Mouse (Mus musculus): ENCODE data around the gene Mllt6. TPM values are rescaled to one million over a fixed set of nuclear protein-coding genes. Genes with fewer than 3 reads are reported as not detected.
"Not testable (repeated sequence)": the region's sequence is repeated elsewhere in the genome, so short reads cannot be mapped to it uniquely, and the experiment has no call there.

The Mllt6 gene
- polyA plus RNA-seq, 1 experiment from 2014 or later: 0.21 TPM

DNA sequence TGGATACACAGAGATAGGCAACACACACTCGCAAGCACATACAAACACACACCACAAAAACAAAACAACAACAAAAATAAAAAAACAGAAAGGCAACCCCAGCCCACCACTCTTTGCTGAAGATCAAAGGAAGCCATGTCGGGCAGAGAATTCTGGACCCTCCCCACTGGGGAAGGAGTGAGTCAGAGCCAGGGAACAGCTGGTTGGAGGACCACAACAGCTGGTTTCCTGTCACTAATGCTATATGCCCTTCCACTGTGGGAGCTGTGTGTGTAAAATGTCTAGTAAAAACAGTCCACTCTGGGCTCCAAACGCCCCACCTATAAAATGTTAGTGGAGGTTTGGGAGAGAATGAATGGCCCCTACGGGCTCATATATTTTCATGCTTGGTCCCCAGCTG is 58.1 kb downstream of the Mllt6 start:
- no peak overlapping the region for H3K4me3 ChIP-seq (ENCODE audit: low read depth, low read length)
- H3K4me1 ChIP-seq (ENCODE audit: control insufficient read depth, low read depth, low read length): no peaks in the 10 kb centered on the region; the same call in 1 of the 2 replicates
- WGBS (ENCODE audit: insufficient replicate concordance): 71% methylated on average over 4 of the region's 4 CpGs
- H3K4me2 ChIP-seq (ENCODE audit: low read depth, low read length): no peak overlapping the region
- H3K9ac ChIP-seq (ENCODE audit: low read depth, low read length): no peak overlapping the region
- H3K9me3 ChIP-seq (replicated peaks; ENCODE audit: control insufficient read depth, low read length): no peaks in the 10 kb centered on the region
- no peaks in the 10 kb centered on the region for H3K27me3 ChIP-seq (ENCODE audit: control insufficient read depth, insufficient read depth, low read depth, low read length)
- no peak overlapping the region for H3K27ac ChIP-seq (ENCODE audit: low read length)
- no peak for ATAC-seq (ENCODE audit: low read depth)
- peaks cover 28% of the 10 kb centered on the region for H3K36me3 ChIP-seq (ENCODE audit: control insufficient read depth, insufficient read depth)

- peaks cover 28% of the 10 kb centered on the region for H3K36me3 ChIP-seq (ENCODE audit: control insufficient read depth, insufficient read depth)
- H3K4me1 ChIP-seq (ENCODE audit: control insufficient read depth, low read depth, low read length): no peaks in the 10 kb centered on the region; the same call in 1 of the 2 replicates
- H3K9me3 ChIP-seq (replicated peaks; ENCODE audit: control insufficient read depth, low read length): no peaks in the 10 kb centered on the region
- H3K4me2 ChIP-seq (ENCODE audit: low read depth, low read length): no peak overlapping the region
- H3K4me3 ChIP-seq (ENCODE audit: low read depth, low read length): no peak overlapping the region
- 49% methylated on average over 7 of the region's 7 CpGs for WGBS (ENCODE audit: insufficient replicate concordance)
- no peaks in the 10 kb centered on the region for H3K27me3 ChIP-seq (ENCODE audit: control insufficient read depth, insufficient read depth, low read depth, low read length)
- ATAC-seq (ENCODE audit: low read depth): peak; percentile 58; the same call in 1 of the 2 replicates
- no peak overlapping the region for H3K27ac ChIP-seq (ENCODE audit: low read length)
- H3K9ac ChIP-seq (ENCODE audit: low read depth, low read length): no peak overlapping the region
Measured at GRCm38 (mm10) chr11:97723709-97724108, 60.5 kb downstream of the Mllt6 start.

GRCm38 (mm10) chr11:97728311-97728710 is 65.1 kb downstream of the Mllt6 start:
- H3K9ac ChIP-seq (ENCODE audit: low read depth, low read length): no peak overlapping the region
- no peak for ATAC-seq (ENCODE audit: low read depth)
- H3K9me3 ChIP-seq (replicated peaks; ENCODE audit: control insufficient read depth, low read length): no peaks in the 10 kb centered on the region
- H3K4me2 ChIP-seq (ENCODE audit: low read depth, low read length): no peak overlapping the region
- WGBS (ENCODE audit: insufficient replicate concordance): 53% methylated on average over 7 of the region's 7 CpGs
- H3K27me3 ChIP-seq (ENCODE audit: control insufficient read depth, insufficient read depth, low read depth, low read length): no peaks in the 10 kb centered on the region
- H3K27ac ChIP-seq (ENCODE audit: low read length): no peak overlapping the region
- peaks cover 5% of the 10 kb centered on the region for H3K36me3 ChIP-seq (ENCODE audit: control insufficient read depth, insufficient read depth)
- no peaks in the 10 kb centered on the region for H3K4me1 ChIP-seq (ENCODE audit: control insufficient read depth, low read depth, low read length)
- no peak overlapping the region for H3K4me3 ChIP-seq (ENCODE audit: low read depth, low read length)

DNA sequence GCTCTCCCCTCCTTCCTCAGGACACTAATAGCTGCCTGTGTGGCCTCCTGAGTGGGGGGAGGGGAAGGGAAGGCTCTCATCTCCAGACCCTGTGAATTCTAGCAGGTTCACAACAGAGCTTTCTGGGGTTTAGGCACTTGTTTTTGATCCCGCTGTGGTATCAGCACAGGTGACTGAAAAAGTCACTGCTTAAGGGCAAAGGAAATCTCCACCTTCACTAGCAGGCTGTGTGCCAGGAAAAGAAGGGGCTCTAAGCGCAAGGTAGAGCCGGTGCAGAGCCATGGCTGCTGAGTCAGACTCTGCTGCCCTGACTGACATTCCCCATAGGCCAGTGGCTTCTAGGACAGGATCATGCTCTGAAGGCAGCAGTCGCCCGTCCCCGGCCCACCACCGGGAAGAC is 65.5 kb downstream of the Mllt6 start:
- Histone ChIP-seq H3K27me3 (ENCODE audit: control insufficient read depth, insufficient read depth, low read depth, low read length) (no peaks in the 10 kb centered on the region), H3K9me3 (replicated peaks; ENCODE audit: control insufficient read depth, low read length) (no peaks in the 10 kb centered on the region), H3K9ac (ENCODE audit: low read depth, low read length) (no peak overlapping the region), H3K4me2 (ENCODE audit: low read depth, low read length) (no peak overlapping the region), H3K36me3 (ENCODE audit: control insufficient read depth, insufficient read depth) (peaks cover 5% of the 10 kb centered on the region), H3K4me3 (ENCODE audit: low read depth, low read length) (no peak overlapping the region), H3K27ac (ENCODE audit: low read length) (no peak overlapping the region), H3K4me1 (ENCODE audit: control insufficient read depth, low read depth, low read length) (no peaks in the 10 kb centered on the region; the same call in 1 of the 2 replicates)
- WGBS (ENCODE audit: insufficient replicate concordance): 62% methylated on average over 7 of the region's 7 CpGs
- no peak for ATAC-seq (ENCODE audit: low read depth)

- no peak for ATAC-seq (ENCODE audit: low read depth)
- no peak overlapping the region for H3K4me3 ChIP-seq (ENCODE audit: low read depth, low read length)
- no peak overlapping the region for H3K27ac ChIP-seq (ENCODE audit: low read length)
- WGBS (ENCODE audit: insufficient replicate concordance): 36% methylated on average over 10 of the region's 10 CpGs
- no peaks in the 10 kb centered on the region for H3K27me3 ChIP-seq (ENCODE audit: control insufficient read depth, insufficient read depth, low read depth, low read length)
- no peaks in the 10 kb centered on the region for H3K9me3 ChIP-seq (replicated peaks; ENCODE audit: control insufficient read depth, low read length)
- no peak overlapping the region for H3K9ac ChIP-seq (ENCODE audit: low read depth, low read length)
- no peak overlapping the region for H3K4me2 ChIP-seq (ENCODE audit: low read depth, low read length)
- H3K4me1 ChIP-seq (ENCODE audit: control insufficient read depth, low read depth, low read length): no peaks in the 10 kb centered on the region; the same call in 1 of the 2 replicates
- no peaks in the 10 kb centered on the region; the same call in 1 of the 2 replicates for H3K36me3 ChIP-seq (ENCODE audit: control insufficient read depth, insufficient read depth)
Measured at GRCm38 (mm10) chr11:97733689-97734088, 70.5 kb downstream of the Mllt6 start.

- H3K27me3 ChIP-seq (ENCODE audit: control insufficient read depth, insufficient read depth, low read depth, low read length); H3K36me3 ChIP-seq (ENCODE audit: control insufficient read depth, insufficient read depth); H3K4me2 ChIP-seq (ENCODE audit: low read depth, low read length); H3K9me3 ChIP-seq (replicated peaks; ENCODE audit: control insufficient read depth, low read length); H3K27ac ChIP-seq (ENCODE audit: low read length); H3K9ac ChIP-seq (ENCODE audit: low read depth, low read length); H3K4me1 ChIP-seq (ENCODE audit: control insufficient read depth, low read depth, low read length); ATAC-seq (ENCODE audit: low read depth); H3K4me3 ChIP-seq (ENCODE audit: low read depth, low read length): not testable (repeated sequence)
- 54% methylated on average over 5 of the region's 5 CpGs for WGBS (ENCODE audit: insufficient replicate concordance)
Measured at GRCm38 (mm10) chr11:97734810-97735209, 71.6 kb downstream of the Mllt6 start.

Small RNAs within 50 kb of the gene (microRNA-seq; reads per million reads assigned to microRNA genes)
- not detected for gene Gm24158
- gene Mir6927: not detected

Other genes with a start within 250 kb of the Mllt6 start
- gene Arhgap23, start 247.9 kb upstream of the Mllt6 start, polyA plus RNA-seq (2015; fragmentation: Nextera tagmentation; extraction: Ambion mirVana): 4.8 and 5.4 TPM in 2 replicates
- gene 4933428G20Rik, start 163.1 kb upstream of the Mllt6 start, polyA plus RNA-seq (2015; fragmentation: Nextera tagmentation; extraction: Ambion mirVana): 0.46 and 0.59 TPM in 2 replicates
- gene Srcin1, start 87.2 kb upstream of the Mllt6 start, polyA plus RNA-seq (2015; fragmentation: Nextera tagmentation; extraction: Ambion mirVana): not detected in 2 replicates
- gene Epop, start 33.7 kb upstream of the Mllt6 start, polyA plus RNA-seq (2015; fragmentation: Nextera tagmentation; extraction: Ambion mirVana): 0.11 and 0.24 TPM in 2 replicates
- 16.5 and 19.8 TPM in 2 replicates for gene Cisd3, start 22.4 kb downstream of the Mllt6 start, polyA plus RNA-seq (2015; fragmentation: Nextera tagmentation; extraction: Ambion mirVana)
- gene Pcgf2, start 37.1 kb downstream of the Mllt6 start, polyA plus RNA-seq (2015; fragmentation: Nextera tagmentation; extraction: Ambion mirVana): 1.6 and 2.1 TPM in 2 replicates
- gene Psmb3, start 40.0 kb downstream of the Mllt6 start, polyA plus RNA-seq (2015; fragmentation: Nextera tagmentation; extraction: Ambion mirVana): 200 and 219 TPM in 2 replicates
- 0.35 and 0.65 TPM in 2 replicates for gene Pip4k2b, start 81.3 kb downstream of the Mllt6 start, polyA plus RNA-seq (2015; fragmentation: Nextera tagmentation; extraction: Ambion mirVana)
- 5.4 and 6.0 TPM in 2 replicates for gene Cwc25, start 103.1 kb downstream of the Mllt6 start, polyA plus RNA-seq (2015; fragmentation: Nextera tagmentation; extraction: Ambion mirVana)
- gene 1700001P01Rik, start 112.5 kb downstream of the Mllt6 start, polyA plus RNA-seq (2015; fragmentation: Nextera tagmentation; extraction: Ambion mirVana): not detected in 2 replicates
- 232 and 261 TPM in 2 replicates for gene Rpl23, start 119.0 kb downstream of the Mllt6 start, polyA plus RNA-seq (2015; fragmentation: Nextera tagmentation; extraction: Ambion mirVana)
- gene Lasp1, start 135.6 kb downstream of the Mllt6 start, polyA plus RNA-seq (2015; fragmentation: Nextera tagmentation; extraction: Ambion mirVana): 32.3 and 38.3 TPM in 2 replicates
- 0.19 and 0.36 TPM in 2 replicates for gene B230217C12Rik, start 177.4 kb downstream of the Mllt6 start, polyA plus RNA-seq (2015; fragmentation: Nextera tagmentation; extraction: Ambion mirVana)
- gene Fbxo47, start 220.7 kb downstream of the Mllt6 start, polyA plus RNA-seq (2015; fragmentation: Nextera tagmentation; extraction: Ambion mirVana): 0.39 TPM in 2 replicates

Data from liver, embryonic 16.5 days (tissue).